Mouse (Mus musculus) cerebellum, adult 2 months (tissue): ENCODE measurements around the gene Tmem163. TPM values are rescaled to one million over a fixed set of nuclear protein-coding genes. Genes with fewer than 3 reads are reported as not detected.

Experiments
- DNase-seq, 2 experiments: peaks; one replicate each; pipeline ENCODE4 v3.0.0; 2021
- H3K27ac ChIP-seq: fragments of 200-500 bp; 2 replicates; pipeline ENCODE4 v1.5.1; 2012; ENCODE audit warnings: low read length, control low read depth, inconsistent platforms; ENCODE audit not compliant: insufficient read depth
- H3K27me3 ChIP-seq: fragments of 200-500 bp; 2 replicates; pipeline ENCODE4 v1.6.1; 2012; ENCODE audit warnings: inconsistent platforms, mild to moderate bottlenecking, low read length, moderate library complexity; ENCODE audit not compliant: control insufficient read depth, insufficient read depth
- H3K4me1 ChIP-seq: fragments of 200-500 bp; 2 replicates; pipeline ENCODE4 v1.6.1; 2011; ENCODE audit warnings: low read length; ENCODE audit not compliant: control insufficient read depth, insufficient read depth
- H3K4me3 ChIP-seq: fragments of 200-500 bp; replicated peaks from 2 replicates; pipeline ENCODE3; 2011; ENCODE audit warnings: mild to moderate bottlenecking, low read depth, low read length, control low read depth; ENCODE audit not compliant: insufficient read depth
- CTCF ChIP-seq: fragments of 200-500 bp; IDR thresholded peaks from 2 replicates; pipeline ENCODE4 v1.5.1; 2011; ENCODE audit warnings: low read depth, mild to moderate bottlenecking, control low read depth, low read length, moderate library complexity, borderline replicate concordance; ENCODE audit not compliant: insufficient read depth
- POLR2A ChIP-seq: fragments of 200-500 bp; IDR thresholded peaks from 2 replicates; pipeline ENCODE4 v1.6.1; 2011; ENCODE audit warnings: low read length, control low read depth, borderline replicate concordance; ENCODE audit not compliant: insufficient read depth
- WGBS: fragments of 180-500 bp; shearing (Covaris S2); methylation state at CpG from one replicate; pipeline ENCODE4 v1.1.7; 2018; 5-methylcytosine and 5-hydroxymethylcytosine counted together
- polyA plus RNA-seq: library from polyadenylated mRNA; depleted of rRNA; stranded (reverse); fragments of >200 nt; gene quantifications from 2 replicates; pipeline ENCODE4 v1.2.3, GENCODE M21; 2012

The Tmem163 gene
- polyA plus RNA-seq, 1 experiment: 106 TPM

DNA sequence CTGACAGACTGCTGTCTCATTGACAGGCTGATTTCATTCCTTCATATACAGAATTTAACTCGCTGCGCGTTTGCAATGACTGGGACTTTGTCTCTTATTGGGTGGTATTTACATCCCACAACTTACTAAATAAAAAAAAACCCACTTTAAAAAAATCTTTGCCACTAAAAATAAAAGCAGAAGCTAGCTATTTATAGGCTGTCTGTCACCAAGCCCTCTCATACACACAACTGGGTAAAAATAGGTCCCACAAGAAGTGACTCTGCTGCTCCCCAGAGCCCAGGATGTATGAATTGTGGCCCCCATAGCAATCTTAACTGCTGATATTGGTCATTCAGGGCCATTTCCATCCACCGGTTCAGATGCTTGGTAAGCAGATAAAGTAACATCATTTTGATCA lies 83.2 kb downstream of the Tmem163 start:
- TF ChIP-seq POLR2A (no peak), CTCF (no peak)
- Histone ChIP-seq H3K4me1 (peaks cover 10% of the 10 kb centered on the region; the same call in 1 of the 2 replicates), H3K27me3 (no peaks in the 10 kb centered on the region), H3K4me3 (no peak overlapping the region), H3K27ac (no peak overlapping the region)
- 91% methylated on average over 4 of the region's 4 CpGs for WGBS
- no peak for DNase-seq

- 39% methylated on average over 1 of the region's 1 CpGs for WGBS
- DNase-seq: no peak
- Histone ChIP-seq H3K4me1 (peaks cover 10% of the 10 kb centered on the region; the same call in 1 of the 2 replicates), H3K4me3 (no peak overlapping the region), H3K27ac (no peak overlapping the region), H3K27me3 (no peaks in the 10 kb centered on the region)
- TF ChIP-seq CTCF (no peak), POLR2A (no peak)
These were observed 83.6 kb downstream of the Tmem163 start for GRCm38 (mm10) chr1:127595735-127596134.

DNA sequence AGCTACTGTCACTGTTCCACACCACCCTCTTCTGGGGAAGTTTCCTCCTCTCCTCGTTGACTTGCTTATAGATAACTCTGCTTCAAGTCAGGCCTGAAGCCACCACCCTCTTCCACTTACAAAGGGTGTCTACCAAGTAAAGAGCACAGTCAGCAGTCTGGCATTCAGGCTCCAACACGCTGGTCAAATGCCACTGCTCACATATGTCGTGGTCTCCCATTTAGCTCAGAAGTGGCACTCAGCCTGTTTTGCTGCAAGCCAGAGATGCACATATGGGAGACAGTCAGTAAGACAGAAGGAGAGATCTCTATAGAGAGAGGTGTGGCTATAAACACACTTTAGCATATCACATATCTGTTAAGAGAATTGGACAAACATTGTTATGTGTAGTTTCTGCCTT lies 89.8 kb downstream of the Tmem163 start:
- DNase-seq: peak; percentile 56 to 82
- TF ChIP-seq CTCF: no peak
- TF ChIP-seq POLR2A: no peak
- no peaks in the 10 kb centered on the region for H3K27me3 ChIP-seq
- H3K27ac ChIP-seq: no peak overlapping the region
- H3K4me3 ChIP-seq: no peak overlapping the region
- WGBS: 10% methylated on average over 3 of the region's 3 CpGs
- peaks cover 7% of the 10 kb centered on the region for H3K4me1 ChIP-seq

GRCm38 (mm10) chr1:127587071-127587470 lies 92.3 kb downstream of the Tmem163 start:
- WGBS: 94% methylated on average over 5 of the region's 5 CpGs
- TF ChIP-seq CTCF (no peak), POLR2A (no peak)
- H3K4me1 ChIP-seq: peaks cover 10% of the 10 kb centered on the region
- no peaks in the 10 kb centered on the region for H3K27me3 ChIP-seq
- DNase-seq: no peak
- no peak overlapping the region for H3K4me3 ChIP-seq
- H3K27ac ChIP-seq: no peak overlapping the region

DNA sequence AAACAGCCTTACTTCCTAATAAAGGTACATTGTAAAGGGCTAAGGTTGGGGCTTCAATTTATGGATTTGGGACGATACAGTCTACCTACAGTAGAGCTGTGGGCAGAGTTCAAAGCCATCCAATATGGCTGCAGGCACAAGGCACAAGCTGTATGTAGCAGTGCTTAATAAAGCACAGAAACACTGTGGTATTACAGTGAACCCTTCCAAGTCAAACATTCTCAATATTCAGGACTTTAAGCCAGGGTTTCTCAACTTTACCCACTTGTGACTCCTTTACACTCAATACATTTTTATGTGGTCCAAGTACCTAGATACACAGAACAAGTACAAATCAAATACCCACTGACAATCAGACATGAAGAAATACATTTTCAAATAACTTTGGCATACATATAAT lies 93.2 kb downstream of the Tmem163 start:
- TF ChIP-seq POLR2A: no peak
- WGBS: 100% methylated on average over 1 of the region's 1 CpGs
- no peak for DNase-seq
- Histone ChIP-seq H3K27me3 (no peaks in the 10 kb centered on the region), H3K27ac (no peak overlapping the region), H3K4me1 (peaks cover 10% of the 10 kb centered on the region), H3K4me3 (no peak overlapping the region)

DNA sequence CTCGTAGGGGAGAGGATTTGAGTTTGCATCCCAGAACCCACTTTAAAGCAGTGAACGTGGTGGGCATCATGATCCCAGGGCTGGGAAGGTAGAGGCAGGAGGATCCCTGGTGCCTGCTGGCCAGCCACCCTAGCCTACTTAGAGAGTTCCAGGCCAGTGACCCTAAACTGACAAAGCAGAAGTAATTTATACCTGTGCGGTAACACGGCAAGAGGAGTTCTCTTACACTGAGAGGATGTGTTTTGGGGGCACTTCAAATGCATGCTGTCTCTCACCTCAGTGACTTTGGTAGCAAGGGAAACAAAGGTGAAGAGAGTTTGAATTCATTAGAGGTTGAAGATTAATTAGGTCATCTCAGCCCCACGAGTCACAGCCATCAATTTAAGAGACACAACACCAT lies 101.4 kb downstream of the Tmem163 start:
- no peak overlapping the region for H3K27ac ChIP-seq
- DNase-seq: no peak
- WGBS: 50% methylated on average over 5 of the region's 5 CpGs
- H3K4me3 ChIP-seq: no peak overlapping the region
- H3K27me3 ChIP-seq: no peaks in the 10 kb centered on the region
- H3K4me1 ChIP-seq: peaks cover 25% of the 10 kb centered on the region
- no peak for TF ChIP-seq CTCF
- no peak for TF ChIP-seq POLR2A

DNA sequence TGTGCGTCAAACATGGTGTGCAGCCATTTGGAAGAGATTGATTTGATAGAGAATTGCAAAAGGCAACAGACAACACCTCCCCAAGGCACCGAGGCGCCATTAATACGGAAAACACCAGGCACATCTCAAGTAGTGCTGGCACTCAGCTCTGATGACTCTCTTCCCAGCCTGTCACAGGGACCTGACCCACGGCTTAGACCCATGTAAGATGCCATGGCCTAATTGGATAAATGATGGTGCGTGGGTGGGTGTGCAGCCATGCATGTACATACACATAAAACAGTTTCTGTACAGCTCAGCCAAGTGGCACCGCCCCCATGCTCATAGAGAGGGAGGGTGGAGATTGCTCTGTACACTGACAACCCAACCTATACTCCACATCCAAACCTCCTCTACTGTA lies 102.3 kb downstream of the Tmem163 start:
- TF ChIP-seq CTCF: no peak
- TF ChIP-seq POLR2A: no peak
- Histone ChIP-seq H3K4me3 (no peak overlapping the region), H3K27ac (no peak overlapping the region), H3K27me3 (no peaks in the 10 kb centered on the region), H3K4me1 (peaks cover 24% of the 10 kb centered on the region)
- 31% methylated on average over 7 of the region's 7 CpGs for WGBS
- DNase-seq: peak in 1 of 2 experiments; percentile 47

GRCm38 (mm10) chr1:127576563-127576962 lies 102.8 kb downstream of the Tmem163 start:
- DNase-seq: no peak
- no peak overlapping the region for H3K27ac ChIP-seq
- no peaks in the 10 kb centered on the region for H3K27me3 ChIP-seq
- TF ChIP-seq CTCF (no peak), POLR2A (no peak)
- no peak overlapping the region for H3K4me3 ChIP-seq
- H3K4me1 ChIP-seq: peaks cover 27% of the 10 kb centered on the region
- WGBS: 68% methylated on average over 8 of the region's 8 CpGs

DNA sequence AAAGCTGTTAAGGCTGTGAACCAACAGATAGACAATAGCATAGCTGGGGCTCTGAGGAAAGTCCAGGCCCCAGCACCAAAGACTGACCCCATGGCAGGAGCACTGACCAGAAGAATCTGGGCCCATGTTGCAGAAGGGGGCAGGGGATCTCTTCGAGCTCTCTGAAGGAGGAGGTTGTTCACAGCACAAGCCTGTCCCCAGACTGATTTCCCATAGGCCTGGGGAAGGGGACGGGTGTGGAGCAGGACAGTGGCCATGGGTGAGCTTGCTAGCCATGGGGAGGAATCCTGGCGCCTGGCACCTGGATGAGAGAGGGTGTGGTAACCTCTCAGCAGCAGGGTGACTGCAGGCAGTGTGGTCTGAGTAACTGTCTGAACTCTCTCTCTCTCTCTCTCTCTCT lies 103.2 kb downstream of the Tmem163 start:
- H3K4me3 ChIP-seq: no peak overlapping the region
- no peak for DNase-seq
- TF ChIP-seq POLR2A (no peak), CTCF (no peak)
- no peak overlapping the region for H3K27ac ChIP-seq
- 68% methylated on average over 3 of the region's 3 CpGs for WGBS
- H3K27me3 ChIP-seq: no peaks in the 10 kb centered on the region
- H3K4me1 ChIP-seq: peaks cover 27% of the 10 kb centered on the region
